Mouse (Mus musculus): ENCODE data around the gene Havcr2.
A peak's percentile ranks its signal among the peaks of the same experiment; 100 is the strongest.
"Not testable (repeated sequence)": the region's sequence is repeated elsewhere in the genome, so short reads cannot be mapped to it uniquely, and the experiment has no call there.

The Havcr2 gene

GRCm38 (mm10) chr11:46507146-46507545 is 52.4 kb downstream of the Havcr2 start:
- DNase-seq (ENCODE audit: low read depth, low spot score) = peak; percentile 5
- no peaks in the 10 kb centered on the region for H3K36me3 ChIP-seq (ENCODE audit: control insufficient read depth, insufficient read depth, low read length, poor library complexity, severe bottlenecking)
- no peaks in the 10 kb centered on the region; the same call in 1 of the 2 replicates for H3K27me3 ChIP-seq (ENCODE audit: control insufficient read depth, insufficient read depth, low read length, poor library complexity, severe bottlenecking)

- H3K36me3 ChIP-seq (ENCODE audit: control insufficient read depth, insufficient read depth, low read length, poor library complexity, severe bottlenecking) = no peaks in the 10 kb centered on the region
- H3K27me3 ChIP-seq (ENCODE audit: control insufficient read depth, insufficient read depth, low read length, poor library complexity, severe bottlenecking) = no peaks in the 10 kb centered on the region; the same call in 1 of the 2 replicates
- DNase-seq (ENCODE audit: low read depth, low spot score) = no peak
These were observed 55.2 kb downstream of the Havcr2 start for GRCm38 (mm10) chr11:46509900-46510299.

GRCm38 (mm10) chr11:46521341-46521740 is 66.6 kb downstream of the Havcr2 start:
- not testable (repeated sequence) for DNase-seq (ENCODE audit: low read depth, low spot score); H3K36me3 ChIP-seq (ENCODE audit: control insufficient read depth, insufficient read depth, low read length, poor library complexity, severe bottlenecking); H3K27me3 ChIP-seq (ENCODE audit: control insufficient read depth, insufficient read depth, low read length, poor library complexity, severe bottlenecking)

- H3K27me3 ChIP-seq (ENCODE audit: control insufficient read depth, insufficient read depth, low read length, poor library complexity, severe bottlenecking) = no peaks in the 10 kb centered on the region
- no peaks in the 10 kb centered on the region for H3K36me3 ChIP-seq (ENCODE audit: control insufficient read depth, insufficient read depth, low read length, poor library complexity, severe bottlenecking)
- peak; percentile 24 for DNase-seq (ENCODE audit: low read depth, low spot score)
These were observed 68.0 kb downstream of the Havcr2 start for GRCm38 (mm10) chr11:46522719-46523118.

- no peak for DNase-seq (ENCODE audit: low read depth, low spot score)
- H3K36me3 ChIP-seq (ENCODE audit: control insufficient read depth, insufficient read depth, low read length, poor library complexity, severe bottlenecking) = no peaks in the 10 kb centered on the region
- H3K27me3 ChIP-seq (ENCODE audit: control insufficient read depth, insufficient read depth, low read length, poor library complexity, severe bottlenecking) = no peaks in the 10 kb centered on the region
These were observed 69.2 kb downstream of the Havcr2 start, which contains the start of gene Gm12169 for GRCm38 (mm10) chr11:46523912-46524311. Gene Gm12169 (plus strand): TSS chr11:46524212.

GRCm38 (mm10) chr11:46530149-46530548 is 75.4 kb downstream of the Havcr2 start:
- Histone ChIP-seq H3K36me3 (ENCODE audit: control insufficient read depth, insufficient read depth, low read length, poor library complexity, severe bottlenecking) (no peaks in the 10 kb centered on the region), H3K27me3 (ENCODE audit: control insufficient read depth, insufficient read depth, low read length, poor library complexity, severe bottlenecking) (no peaks in the 10 kb centered on the region)
- no peak for DNase-seq (ENCODE audit: low read depth, low spot score)
